Mouse (Mus musculus): ENCODE measurements at regions not wholly inside any gene's neighbourhood (a gene's known extent, or its start where the extent isn't known, plus 50 kb on each side); places are given as distances from the start of the nearest gene placed in this dataset.
A peak's percentile ranks its signal among the peaks of the same experiment; 100 is the strongest.

GRCm38 (mm10) chr2:123267036-123267435, 502.0 kb downstream of the Sqor start:
- no peak for DNase-seq (ENCODE audit: extremely low spot score, low read depth, low spot score)

GRCm38 (mm10) chr2:123274866-123275735, 510.1 kb downstream of the Sqor start:
- DNase-seq (ENCODE audit: extremely low spot score, low read depth, low spot score) = no peak

- no peak for DNase-seq (ENCODE audit: extremely low spot score, low read depth, low spot score)
Observed at GRCm38 (mm10) chr2:123275736-123276330, 510.8 kb downstream of the Sqor start.

GRCm38 (mm10) chr2:123311554-123312276, 546.7 kb downstream of the Sqor start:
- DNase-seq (ENCODE audit: extremely low spot score, low read depth, low spot score) = no peak

- DNase-seq (ENCODE audit: extremely low spot score, low read depth, low spot score) = peak; percentile 63
Observed at GRCm38 (mm10) chr2:123312277-123312617, 547.2 kb downstream of the Sqor start.

- DNase-seq (ENCODE audit: extremely low spot score, low read depth, low spot score) = no peak
Observed at GRCm38 (mm10) chr2:123320448-123321097, 555.5 kb downstream of the Sqor start.

- no peak for DNase-seq (ENCODE audit: extremely low spot score, low read depth, low spot score)
Observed at GRCm38 (mm10) chr2:123323769-123324168, 558.7 kb downstream of the Sqor start.

GRCm38 (mm10) chr2:123324896-123325295, 559.9 kb downstream of the Sqor start:
- DNase-seq (ENCODE audit: extremely low spot score, low read depth, low spot score) = no peak

- no peak for DNase-seq (ENCODE audit: extremely low spot score, low read depth, low spot score)
Observed at GRCm38 (mm10) chr2:123349625-123350346, 584.7 kb downstream of the Sqor start.

- DNase-seq (ENCODE audit: extremely low spot score, low read depth, low spot score) = no peak
Observed at GRCm38 (mm10) chr2:123364204-123364603, 599.2 kb downstream of the Sqor start.

- no peak for DNase-seq (ENCODE audit: extremely low spot score, low read depth, low spot score)
Observed at GRCm38 (mm10) chr2:123366571-123366970, 601.5 kb downstream of the Sqor start.

- DNase-seq (ENCODE audit: extremely low spot score, low read depth, low spot score) = no peak
Observed at GRCm38 (mm10) chr2:123385622-123386418, 620.8 kb downstream of the Sqor start.

GRCm38 (mm10) chr2:123386773-123387604, 622.0 kb downstream of the Sqor start:
- DNase-seq (ENCODE audit: extremely low spot score, low read depth, low spot score) = no peak

- no peak for DNase-seq (ENCODE audit: extremely low spot score, low read depth, low spot score)
Observed at GRCm38 (mm10) chr2:123390981-123391380, 625.9 kb downstream of the Sqor start.

GRCm38 (mm10) chr2:123394296-123394695, 629.3 kb downstream of the Sqor start:
- DNase-seq (ENCODE audit: extremely low spot score, low read depth, low spot score) = no peak

- no peak for DNase-seq (ENCODE audit: extremely low spot score, low read depth, low spot score)
Observed at GRCm38 (mm10) chr2:123397551-123397950, 632.5 kb downstream of the Sqor start.

GRCm38 (mm10) chr2:123401064-123401463, 636.0 kb downstream of the Sqor start:
- no peak for DNase-seq (ENCODE audit: extremely low spot score, low read depth, low spot score)

- no peak for DNase-seq (ENCODE audit: extremely low spot score, low read depth, low spot score)
Observed at GRCm38 (mm10) chr2:123409075-123409474, 644.0 kb downstream of the Sqor start.

Measured in hindlimb bud, embryonic 11.5 days (tissue).